Mouse (Mus musculus) limb, embryonic 15.5 days (tissue): Measurements from ENCODE around the gene Ddx6. TPM values are rescaled to one million over a fixed set of nuclear protein-coding genes. Genes with fewer than 3 reads are reported as not detected.
A peak's percentile ranks its signal among the peaks of the same experiment; 100 is the strongest.

ENCODE experiments used
- ATAC-seq: fragments of 200-750 bp; cut with Nextera tagmentation; 2 replicates; pipeline ENCODE4 v1.8.0; 2017; ENCODE audit warnings: low read depth, moderate TSS enrichment; ENCODE audit not compliant: insufficient number of reproducible peaks, low FRiP score, low TSS enrichment
- H3K27ac ChIP-seq: fragments of 300-500 bp; sonication (generic); 2 replicates; pipeline ENCODE4 v1.5.1; 2015; ENCODE audit warnings: moderate library complexity, mild to moderate bottlenecking, inconsistent platforms
- H3K27me3 ChIP-seq: fragments of 300-500 bp; sonication (generic); 2 replicates; pipeline ENCODE4 v1.6.1; 2015; ENCODE audit warnings: inconsistent platforms
- H3K36me3 ChIP-seq: fragments of 300-500 bp; sonication (generic); 2 replicates; pipeline ENCODE4 v1.6.1; 2015; ENCODE audit warnings: inconsistent platforms
- H3K4me1 ChIP-seq: fragments of 300-500 bp; sonication (generic); 2 replicates; pipeline ENCODE4 v1.6.1; 2015; ENCODE audit warnings: inconsistent platforms
- H3K4me2 ChIP-seq: fragments of 300-500 bp; sonication (generic); 2 replicates; pipeline ENCODE4 v1.6.1; 2015; ENCODE audit warnings: mild to moderate bottlenecking, inconsistent platforms
- H3K4me3 ChIP-seq: fragments of 300-500 bp; sonication (generic); 2 replicates; pipeline ENCODE4 v1.5.1; 2015; ENCODE audit warnings: mild to moderate bottlenecking, inconsistent platforms
- H3K9ac ChIP-seq: fragments of 300-500 bp; sonication (generic); 2 replicates; pipeline ENCODE4 v1.6.1; 2015; ENCODE audit warnings: inconsistent platforms
- H3K9me3 ChIP-seq: fragments of 300-500 bp; sonication (generic); 2 replicates; pipeline ENCODE4 v1.6.1; 2016; ENCODE audit warnings: inconsistent platforms
- WGBS: fragments of 180-500 bp; shearing (Covaris S2); methylation state at CpG from one replicate; pipeline ENCODE4 v1.1.7; 2015; 5-methylcytosine and 5-hydroxymethylcytosine counted together
- polyA plus RNA-seq: library from polyadenylated mRNA; unstranded; fragments of >200 nt; fragmentation: Nextera tagmentation; extraction: Ambion mirVana; gene quantifications from 2 replicates; pipeline ENCODE4 v1.2.1, GENCODE M21; 2015

The Ddx6 gene
- polyA plus RNA-seq, 1 experiment from 2014 or later = 18.4 TPM

GRCm38 (mm10) chr9:44595537-44595930 is 9.2 kb upstream of the Ddx6 start:
- no peak overlapping the region for H3K4me2 ChIP-seq
- no peak for ATAC-seq
- no peak overlapping the region for H3K27ac ChIP-seq
- no peak overlapping the region for H3K9ac ChIP-seq
- peaks cover 13% of the 10 kb centered on the region for H3K4me1 ChIP-seq
- WGBS = 80% methylated on average over 1 of the region's 1 CpGs
- no peak overlapping the region for H3K4me3 ChIP-seq
- H3K27me3 ChIP-seq = no peaks in the 10 kb centered on the region
- H3K9me3 ChIP-seq = no peaks in the 10 kb centered on the region
- H3K36me3 ChIP-seq = no peaks in the 10 kb centered on the region

- Histone ChIP-seq H3K27me3 (no peaks in the 10 kb centered on the region), H3K4me1 (peaks cover 15% of the 10 kb centered on the region), H3K36me3 (no peaks in the 10 kb centered on the region), H3K4me3 (no peak overlapping the region), H3K4me2 (no peak overlapping the region), H3K9me3 (no peaks in the 10 kb centered on the region), H3K9ac (no peak overlapping the region), H3K27ac (no peak overlapping the region)
- ATAC-seq = no peak
- 86% methylated on average over 2 of the region's 2 CpGs for WGBS
Observed at GRCm38 (mm10) chr9:44597742-44598141, 7.0 kb upstream of the Ddx6 start.

- no peak overlapping the region for H3K9ac ChIP-seq
- peaks cover 19% of the 10 kb centered on the region for H3K4me1 ChIP-seq
- ATAC-seq = no peak
- peak overlapping the region; percentile 33 for H3K4me2 ChIP-seq
- H3K4me3 ChIP-seq = peak overlapping the region; percentile 11; the same call in 1 of the 2 replicates
- no peaks in the 10 kb centered on the region for H3K27me3 ChIP-seq
- H3K27ac ChIP-seq = peak overlapping the region; percentile 22
- 4% methylated on average over 18 of the region's 18 CpGs for WGBS
- H3K36me3 ChIP-seq = no peaks in the 10 kb centered on the region
- no peaks in the 10 kb centered on the region for H3K9me3 ChIP-seq
Observed at GRCm38 (mm10) chr9:44598899-44599495, 5.7 kb upstream of the Ddx6 start.

- no peak for ATAC-seq
- 34% methylated on average over 6 of the region's 6 CpGs for WGBS
- Histone ChIP-seq H3K36me3 (no peaks in the 10 kb centered on the region), H3K27ac (peak overlapping the region; percentile 22; the same call in 1 of the 2 replicates), H3K4me1 (peaks cover 19% of the 10 kb centered on the region), H3K9ac (no peak overlapping the region), H3K27me3 (no peaks in the 10 kb centered on the region), H3K4me3 (no peak overlapping the region), H3K4me2 (no peak overlapping the region), H3K9me3 (no peaks in the 10 kb centered on the region)
Observed at GRCm38 (mm10) chr9:44599616-44600015, 5.1 kb upstream of the Ddx6 start.

GRCm38 (mm10) chr9:44600801-44601200 is 3.9 kb upstream of the Ddx6 start:
- ATAC-seq = no peak
- WGBS = 79% methylated on average over 6 of the region's 6 CpGs
- H3K4me2 ChIP-seq = no peak overlapping the region
- H3K4me1 ChIP-seq = peaks cover 19% of the 10 kb centered on the region
- no peaks in the 10 kb centered on the region for H3K36me3 ChIP-seq
- H3K27me3 ChIP-seq = no peaks in the 10 kb centered on the region
- no peak overlapping the region for H3K4me3 ChIP-seq
- no peak overlapping the region for H3K27ac ChIP-seq
- no peaks in the 10 kb centered on the region for H3K9me3 ChIP-seq
- no peak overlapping the region for H3K9ac ChIP-seq

- ATAC-seq = no peak
- Histone ChIP-seq H3K27me3 (no peaks in the 10 kb centered on the region), H3K9ac (peak overlapping the region; percentile 17; the same call in 1 of the 2 replicates), H3K36me3 (peaks cover 4% of the 10 kb centered on the region; the same call in 1 of the 2 replicates), H3K4me1 (peaks cover 29% of the 10 kb centered on the region), H3K27ac (peak overlapping the region; percentile 61), H3K4me2 (peak overlapping the region; percentile 69), H3K4me3 (peak overlapping the region; percentile 98), H3K9me3 (no peaks in the 10 kb centered on the region)
- WGBS = 65% methylated on average over 6 of the region's 6 CpGs
Observed at GRCm38 (mm10) chr9:44602766-44603165, 1.9 kb upstream of the Ddx6 start.

DNA sequence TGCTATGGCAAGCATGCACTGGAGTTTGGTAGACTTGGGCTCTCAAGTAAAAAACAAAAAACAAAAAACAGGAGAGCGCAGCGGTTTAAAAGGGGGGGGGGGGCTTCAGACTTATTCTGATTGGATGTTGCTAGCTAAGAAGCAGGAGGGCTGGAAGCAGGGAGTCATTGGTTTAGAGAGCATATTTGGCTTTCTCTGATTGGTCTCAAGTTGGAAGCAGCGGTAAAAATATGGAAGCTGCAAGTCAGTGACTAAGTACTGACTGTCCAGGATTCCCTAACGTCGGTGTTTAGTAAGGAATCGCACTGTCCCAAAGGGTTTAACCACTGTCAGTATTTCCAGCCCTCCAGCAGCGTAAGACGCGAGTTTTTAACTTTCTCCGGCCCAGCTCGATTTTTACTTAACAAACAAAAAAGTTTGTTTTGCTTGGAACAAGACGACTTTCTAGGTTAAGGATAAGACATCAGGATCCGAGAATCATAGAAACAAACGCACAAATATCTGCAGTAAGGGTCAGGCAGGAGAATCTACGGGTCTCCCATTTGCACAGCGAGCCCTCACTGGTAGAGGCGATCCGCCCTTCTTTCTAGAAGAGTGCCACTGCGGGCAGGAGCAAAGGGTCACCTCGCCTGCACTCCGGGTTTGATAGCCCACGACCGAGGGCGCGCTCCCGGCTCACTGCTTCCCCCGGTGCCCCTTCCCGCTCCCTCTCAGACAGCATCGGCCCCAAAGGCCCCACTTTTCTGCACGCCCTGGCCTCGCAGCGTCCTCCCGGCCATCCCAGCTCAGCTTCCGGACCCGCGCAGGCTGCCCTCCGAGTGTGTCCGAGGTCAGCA is 1.0 kb upstream of the Ddx6 start:
- ATAC-seq = peak; percentile 79

DNA sequence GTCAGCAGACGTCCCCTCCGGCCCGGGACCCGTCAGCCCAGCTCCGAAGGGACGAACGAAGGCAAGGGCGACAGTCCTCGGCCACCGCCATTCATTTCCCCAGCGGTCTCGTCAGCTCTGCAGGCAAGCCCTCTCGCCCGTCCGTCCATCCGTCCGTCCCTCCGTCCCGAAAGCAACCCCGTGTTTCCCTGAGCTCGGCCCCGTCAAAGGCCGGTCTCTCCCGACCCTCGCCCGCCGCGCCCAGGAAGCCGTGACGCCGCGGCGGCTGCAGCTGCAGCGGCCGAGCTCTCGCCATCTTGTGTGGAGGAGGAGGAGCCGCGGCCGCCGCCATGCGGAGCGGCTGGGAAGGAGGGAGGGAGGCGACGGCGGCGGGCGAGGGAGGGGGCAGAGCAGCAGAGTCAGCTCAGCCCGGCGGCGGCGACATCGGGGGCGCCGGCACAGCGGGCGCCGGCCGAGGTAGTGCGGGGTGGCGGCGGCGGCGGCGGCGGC is 358 bp upstream of the Ddx6 start:
- H3K4me3 ChIP-seq = peak overlapping the region; percentile 98
- H3K4me2 ChIP-seq = peak overlapping the region; percentile 69
- WGBS = under 1% methylated on average over 48 of the region's 65 CpGs
- ATAC-seq = peak; percentile 61
- peaks cover 28% of the 10 kb centered on the region for H3K4me1 ChIP-seq
- no peaks in the 10 kb centered on the region for H3K27me3 ChIP-seq
- H3K9me3 ChIP-seq = no peaks in the 10 kb centered on the region
- peak overlapping the region; percentile 99 for H3K27ac ChIP-seq
- H3K9ac ChIP-seq = peak overlapping the region; percentile 100
- peaks cover 12% of the 10 kb centered on the region for H3K36me3 ChIP-seq

More for the DNA sequence above, 1.0 kb upstream of the Ddx6 start:
- H3K4me3 ChIP-seq = peak overlapping the region; percentile 98
- H3K4me2 ChIP-seq = peak overlapping the region; percentile 69
- H3K36me3 ChIP-seq = peaks cover 8% of the 10 kb centered on the region
- peaks cover 35% of the 10 kb centered on the region for H3K4me1 ChIP-seq
- peak overlapping the region; percentile 100 for H3K9ac ChIP-seq
- WGBS = 0% methylated on average over 38 of the region's 38 CpGs
- no peaks in the 10 kb centered on the region for H3K27me3 ChIP-seq
- peak overlapping the region; percentile 99 for H3K27ac ChIP-seq
- no peaks in the 10 kb centered on the region for H3K9me3 ChIP-seq

DNA sequence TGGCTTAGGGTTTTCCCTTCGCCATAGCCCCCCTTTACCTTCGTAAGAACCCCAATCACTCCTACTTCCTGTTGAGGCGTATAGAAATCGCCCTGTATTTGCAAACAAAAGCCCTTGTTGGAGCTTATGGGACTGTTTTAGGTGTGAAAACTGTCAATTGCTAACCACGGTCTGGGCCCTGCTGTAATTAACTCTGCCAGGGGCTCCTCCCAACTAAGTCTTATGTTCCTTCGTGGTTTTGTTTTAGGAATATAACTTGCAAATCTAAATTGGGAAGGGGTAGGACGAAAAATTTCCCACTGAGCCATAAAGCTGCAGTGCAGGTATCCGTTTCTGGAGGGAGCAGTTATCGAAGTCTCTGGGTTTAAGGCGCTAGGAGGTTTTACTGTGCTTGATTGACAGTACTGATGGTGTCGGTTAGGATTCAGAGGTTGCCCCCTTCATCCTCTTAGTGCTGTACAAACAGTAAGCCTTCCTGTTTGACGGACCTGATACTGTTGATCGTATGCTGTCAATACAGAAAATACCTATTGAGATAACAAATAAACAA is 999 bp downstream of the Ddx6 start:
- Histone ChIP-seq H3K27me3 (no peaks in the 10 kb centered on the region), H3K4me1 (peaks cover 25% of the 10 kb centered on the region), H3K4me3 (peak overlapping the region; percentile 98), H3K36me3 (peaks cover 24% of the 10 kb centered on the region), H3K27ac (peak overlapping the region; percentile 99), H3K9me3 (no peaks in the 10 kb centered on the region), H3K4me2 (peak overlapping the region; percentile 47), H3K9ac (peak overlapping the region; percentile 100)
- no peak for ATAC-seq
- WGBS = under 1% methylated on average over 13 of the region's 13 CpGs

DNA sequence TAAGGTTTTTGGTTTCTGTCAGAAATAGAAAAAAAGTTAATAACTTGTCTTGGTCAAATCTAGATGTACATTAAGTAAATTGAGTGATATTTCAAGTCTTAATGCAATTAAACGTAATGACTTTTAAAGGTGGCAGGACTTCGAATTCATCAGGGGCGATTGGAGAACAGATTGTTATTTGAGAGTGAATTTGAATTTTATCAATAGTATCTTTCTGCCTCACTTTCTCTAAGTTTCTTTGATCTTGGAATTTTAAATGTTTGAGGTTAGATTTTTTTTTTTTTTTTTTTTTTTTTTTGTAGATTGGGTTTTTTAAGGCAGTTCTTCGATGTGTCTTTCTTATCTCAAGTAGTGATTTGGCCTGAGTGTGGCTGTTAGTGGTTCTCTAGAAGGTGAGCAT is 2.0 kb downstream of the Ddx6 start:
- Histone ChIP-seq H3K9me3 (no peaks in the 10 kb centered on the region), H3K4me2 (peak overlapping the region; percentile 47), H3K4me3 (peak overlapping the region; percentile 98; the same call in 1 of the 2 replicates), H3K36me3 (peaks cover 28% of the 10 kb centered on the region), H3K4me1 (peaks cover 25% of the 10 kb centered on the region), H3K27ac (no peak overlapping the region), H3K9ac (no peak overlapping the region), H3K27me3 (no peaks in the 10 kb centered on the region)
- 39% methylated on average over 4 of the region's 4 CpGs for WGBS
- ATAC-seq = no peak

DNA sequence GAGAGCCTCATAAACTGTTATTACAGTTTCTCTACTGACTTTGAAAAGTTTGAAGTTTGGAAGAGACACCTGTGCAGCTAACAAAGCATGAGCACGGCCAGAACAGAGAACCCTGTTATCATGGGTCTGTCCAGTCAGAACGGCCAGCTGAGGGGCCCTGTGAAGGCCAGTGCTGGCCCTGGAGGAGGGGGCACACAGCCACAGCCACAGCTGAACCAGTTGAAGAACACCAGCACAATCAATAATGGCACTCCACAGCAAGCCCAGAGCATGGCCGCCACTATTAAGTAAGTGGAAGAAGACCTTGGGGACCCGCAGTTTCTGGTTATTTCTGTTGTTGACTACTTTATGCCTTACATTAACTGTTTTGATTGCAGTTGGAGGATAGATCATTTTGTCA is 2.6 kb downstream of the Ddx6 start:
- H3K36me3 ChIP-seq = peaks cover 33% of the 10 kb centered on the region
- H3K9ac ChIP-seq = no peak overlapping the region
- no peak overlapping the region for H3K27ac ChIP-seq
- H3K9me3 ChIP-seq = no peaks in the 10 kb centered on the region
- H3K4me2 ChIP-seq = peak overlapping the region; percentile 21
- 41% methylated on average over 4 of the region's 4 CpGs for WGBS
- H3K4me3 ChIP-seq = no peak overlapping the region; the same call in 1 of the 2 replicates
- no peaks in the 10 kb centered on the region for H3K27me3 ChIP-seq
- no peak for ATAC-seq
- peaks cover 25% of the 10 kb centered on the region for H3K4me1 ChIP-seq

DNA sequence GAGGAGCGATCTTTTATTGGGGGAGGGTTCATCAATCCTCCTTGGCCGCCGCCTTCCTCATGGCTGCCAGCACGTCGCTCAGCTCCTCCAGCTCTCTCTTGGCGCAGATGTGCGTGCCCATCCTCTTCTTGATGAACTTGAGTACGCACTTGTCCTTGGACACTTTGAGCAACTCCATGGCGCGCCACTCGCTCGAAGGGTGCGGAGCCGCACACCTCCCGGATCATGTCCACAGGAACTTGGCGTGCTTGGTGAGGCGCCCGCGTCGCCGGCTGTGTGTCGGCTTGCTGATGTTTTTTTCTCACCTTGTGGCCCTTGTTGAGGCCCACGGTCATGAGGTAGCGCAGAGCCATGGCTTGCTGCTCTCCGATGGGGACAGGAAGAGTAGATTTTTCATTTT is 5.7 kb downstream of the Ddx6 start:
- WGBS = 96% methylated on average over 25 of the region's 25 CpGs

More for the DNA sequence above, 5.7 kb downstream of the Ddx6 start:
- Histone ChIP-seq H3K4me3 (no peak overlapping the region), H3K27me3 (no peaks in the 10 kb centered on the region), H3K4me1 (peaks cover 18% of the 10 kb centered on the region), H3K9me3 (no peaks in the 10 kb centered on the region), H3K27ac (no peak overlapping the region), H3K9ac (no peak overlapping the region), H3K4me2 (no peak overlapping the region), H3K36me3 (peaks cover 62% of the 10 kb centered on the region)
- no peak for ATAC-seq
